Mouse (Mus musculus) fat pad, adult 2 months (tissue): ENCODE data around the gene Mvd.

Experiments
- DNase-seq: peaks from one replicate; pipeline ENCODE4 v3.0.0-alpha.2; 2011; ENCODE audit warnings: low read depth, low spot score; ENCODE audit errors: extremely low read depth

Mvd gene

GRCm38 (mm10) chr8:122459218-122459900 is 16.1 kb upstream of the Mvd start:
- DNase-seq = no peak

- no peak for DNase-seq
Observed at GRCm38 (mm10) chr8:122457171-122457570, 13.9 kb upstream of the Mvd start.

GRCm38 (mm10) chr8:122454409-122454808 is 11.2 kb upstream of the Mvd start:
- DNase-seq = no peak

GRCm38 (mm10) chr8:122452154-122452553 is 8.9 kb upstream of the Mvd start:
- DNase-seq = no peak

GRCm38 (mm10) chr8:122451161-122451703 is 8.0 kb upstream of the Mvd start:
- no peak for DNase-seq

GRCm38 (mm10) chr8:122445203-122445602 is 2.0 kb upstream of the Mvd start:
- DNase-seq = no peak

- peak; percentile 68 for DNase-seq
Observed at GRCm38 (mm10) chr8:122444058-122444748, 981 bp upstream of the Mvd start.

- DNase-seq = no peak
Observed at GRCm38 (mm10) chr8:122442781-122443180, 441 bp downstream of the Mvd start.

- no peak for DNase-seq
Observed at GRCm38 (mm10) chr8:122442356-122442755, 866 bp downstream of the Mvd start.

- no peak for DNase-seq
Observed at GRCm38 (mm10) chr8:122441326-122441725, 1.9 kb downstream of the Mvd start.

- DNase-seq = no peak
Observed at GRCm38 (mm10) chr8:122439336-122439735, 3.9 kb downstream of the Mvd start.

GRCm38 (mm10) chr8:122437708-122438331 is 5.4 kb downstream of the Mvd start:
- DNase-seq = no peak

GRCm38 (mm10) chr8:122436586-122437125 is 6.6 kb downstream of the Mvd start:
- no peak for DNase-seq

- no peak for DNase-seq
Observed at GRCm38 (mm10) chr8:122436146-122436545, 7.1 kb downstream of the Mvd start.

- DNase-seq = no peak
Observed at GRCm38 (mm10) chr8:122435375-122435774, 7.8 kb downstream of the Mvd start.

- DNase-seq = no peak
Observed at GRCm38 (mm10) chr8:122433269-122433905, 9.8 kb downstream of the Mvd start.

- DNase-seq = no peak
Observed at GRCm38 (mm10) chr8:122432443-122433268, 10.6 kb downstream of the Mvd start, which contains the start of gene Cyba. TSS of gene Cyba (minus strand) at chr8:122432930.

- no peak for DNase-seq
Observed at GRCm38 (mm10) chr8:122431694-122432442, 11.4 kb downstream of the Mvd start.

- no peak for DNase-seq
Observed at GRCm38 (mm10) chr8:122430646-122431045, 12.6 kb downstream of the Mvd start.
